Mouse (Mus musculus) kidney, embryonic 14.5 days (tissue): Measurements from ENCODE around the gene Pcsk5. TPM values are rescaled to one million over a fixed set of nuclear protein-coding genes. Genes with fewer than 3 reads are reported as not detected.

Experiments
- ATAC-seq: fragments of 200-750 bp; cut with Nextera tagmentation; 2 replicates; pipeline ENCODE4 v1.8.0; 2017; ENCODE audit warnings: moderate number of reproducible peaks, mild to moderate bottlenecking, moderate TSS enrichment, moderate library complexity; ENCODE audit not compliant: low FRiP score, low TSS enrichment
- H3K27ac ChIP-seq: fragments of 300-500 bp; sonication (generic); 2 replicates; pipeline ENCODE4 v1.5.1; 2014; ENCODE audit warnings: low read depth, mild to moderate bottlenecking, low read length, moderate library complexity, mixed read lengths
- H3K27me3 ChIP-seq: fragments of 300-500 bp; sonication (generic); 2 replicates; pipeline ENCODE4 v1.6.1; 2014; ENCODE audit warnings: mild to moderate bottlenecking, low read length; ENCODE audit not compliant: control insufficient read depth, insufficient read depth
- H3K36me3 ChIP-seq: fragments of 300-500 bp; sonication (generic); 2 replicates; pipeline ENCODE4 v1.6.1; 2014; ENCODE audit warnings: low read length, mixed read lengths; ENCODE audit not compliant: control insufficient read depth, insufficient read depth
- H3K4me1 ChIP-seq: fragments of 300-500 bp; sonication (generic); 2 replicates; pipeline ENCODE4 v1.6.1; 2014; ENCODE audit warnings: low read length, mixed read lengths; ENCODE audit not compliant: control insufficient read depth, insufficient read depth
- H3K4me2 ChIP-seq: fragments of 300-500 bp; sonication (generic); replicated peaks from 2 replicates; pipeline ENCODE4 v1.6.1; 2014; ENCODE audit warnings: low read depth, mild to moderate bottlenecking, low read length
- H3K4me3 ChIP-seq: fragments of 300-500 bp; sonication (generic); 2 replicates; pipeline ENCODE4 v1.5.1; 2014; ENCODE audit warnings: mild to moderate bottlenecking, low read length
- H3K9ac ChIP-seq: fragments of 300-500 bp; sonication (generic); 2 replicates; pipeline ENCODE4 v1.6.1; 2014; ENCODE audit warnings: low read depth, mild to moderate bottlenecking, low read length, moderate library complexity
- H3K9me3 ChIP-seq: fragments of 300-500 bp; sonication (generic); 2 replicates; pipeline ENCODE4 v1.6.1; 2016; ENCODE audit warnings: low read length; ENCODE audit not compliant: control insufficient read depth
- WGBS: fragments of 180-500 bp; shearing (Covaris S2); extraction: QIAGEN DNeasy Blood & Tissue Kit; methylation state at CpG from one replicate; pipeline ENCODE4 v1.1.7; 2014; 5-methylcytosine and 5-hydroxymethylcytosine counted together
- polyA plus RNA-seq: library from polyadenylated mRNA; unstranded; fragments of >200 nt; fragmentation: Nextera tagmentation; extraction: Ambion mirVana; gene quantifications from 2 replicates; pipeline ENCODE4 v1.2.1, GENCODE M21; 2014

Gene Pcsk5
- polyA plus RNA-seq, 1 experiment from 2014 or later: 26.8 TPM

DNA sequence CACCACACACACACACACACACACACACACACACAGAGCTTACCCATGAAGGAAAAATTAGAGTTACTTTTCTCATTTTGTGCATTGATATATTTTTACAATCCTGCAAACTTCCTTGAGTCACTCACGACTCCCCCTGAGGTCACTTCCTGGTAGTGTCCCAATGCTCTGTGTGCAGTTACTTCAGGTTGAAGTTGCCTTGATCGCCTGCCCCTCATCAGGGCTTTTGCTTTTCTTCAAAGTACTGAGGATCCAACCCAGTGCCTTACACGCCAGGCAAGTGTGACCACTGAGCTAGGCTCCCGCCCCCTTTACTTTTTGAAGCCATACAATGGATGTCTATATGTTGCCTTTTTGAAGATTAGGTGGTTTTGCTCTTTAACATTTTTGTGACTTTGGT is 437.5 kb downstream of the Pcsk5 start:
- Histone ChIP-seq H3K4me1 (no peaks in the 10 kb centered on the region; the same call in 1 of the 2 replicates), H3K36me3 (peaks cover 25% of the 10 kb centered on the region), H3K27me3 (no peaks in the 10 kb centered on the region), H3K9ac (no peak overlapping the region), H3K9me3 (no peaks in the 10 kb centered on the region), H3K4me2 (no peak overlapping the region), H3K4me3 (no peak overlapping the region), H3K27ac (no peak overlapping the region)
- WGBS: 89% methylated on average over 4 of the region's 4 CpGs
- ATAC-seq: no peak

DNA sequence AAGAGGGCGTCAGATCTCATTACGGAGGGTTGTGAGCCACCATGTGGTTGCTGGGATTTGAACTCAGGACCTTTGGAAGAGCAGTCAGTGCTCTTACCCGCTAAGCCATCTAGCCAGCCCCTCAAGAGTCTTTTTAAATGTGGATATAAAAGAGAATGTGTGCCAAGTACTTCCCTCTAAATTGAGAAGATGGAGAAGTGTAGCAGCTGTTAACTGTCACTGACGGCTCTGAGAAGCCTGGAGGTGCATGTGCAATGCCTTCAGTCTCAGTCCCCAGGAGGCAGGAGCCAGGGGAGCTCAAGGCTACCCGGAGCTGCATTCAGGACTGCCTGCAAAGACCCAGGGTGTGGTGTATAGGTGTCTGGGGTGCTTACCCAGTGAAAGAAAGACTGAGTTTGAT is 439.5 kb downstream of the Pcsk5 start:
- H3K9me3 ChIP-seq: no peaks in the 10 kb centered on the region
- H3K4me3 ChIP-seq: no peak overlapping the region
- ATAC-seq: no peak
- H3K27ac ChIP-seq: no peak overlapping the region
- 79% methylated on average over 5 of the region's 5 CpGs for WGBS
- H3K9ac ChIP-seq: no peak overlapping the region
- no peak overlapping the region for H3K4me2 ChIP-seq
- no peaks in the 10 kb centered on the region for H3K27me3 ChIP-seq
- H3K4me1 ChIP-seq: no peaks in the 10 kb centered on the region; the same call in 1 of the 2 replicates
- H3K36me3 ChIP-seq: peaks cover 25% of the 10 kb centered on the region

DNA sequence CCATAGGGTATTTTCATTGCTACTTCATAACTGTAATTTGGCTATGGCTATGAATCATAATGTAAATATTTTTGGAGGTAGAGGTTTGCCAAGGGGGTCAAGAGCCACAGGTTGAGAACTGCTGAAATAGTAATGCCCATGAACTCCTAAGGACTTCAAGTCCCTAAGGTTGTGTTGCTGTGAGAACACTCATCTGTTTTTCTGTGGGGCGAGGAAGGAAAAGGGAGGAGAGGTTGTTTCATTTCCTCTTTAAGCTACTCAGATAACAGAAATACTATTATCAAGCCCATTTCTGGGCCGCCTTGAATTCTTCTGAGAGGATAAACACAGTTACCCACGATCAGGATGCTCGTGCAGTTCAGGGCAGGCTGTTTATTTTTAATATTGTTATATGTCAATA is 440.6 kb downstream of the Pcsk5 start:
- H3K9me3 ChIP-seq: no peaks in the 10 kb centered on the region
- 82% methylated on average over 4 of the region's 4 CpGs for WGBS
- ATAC-seq: no peak

DNA sequence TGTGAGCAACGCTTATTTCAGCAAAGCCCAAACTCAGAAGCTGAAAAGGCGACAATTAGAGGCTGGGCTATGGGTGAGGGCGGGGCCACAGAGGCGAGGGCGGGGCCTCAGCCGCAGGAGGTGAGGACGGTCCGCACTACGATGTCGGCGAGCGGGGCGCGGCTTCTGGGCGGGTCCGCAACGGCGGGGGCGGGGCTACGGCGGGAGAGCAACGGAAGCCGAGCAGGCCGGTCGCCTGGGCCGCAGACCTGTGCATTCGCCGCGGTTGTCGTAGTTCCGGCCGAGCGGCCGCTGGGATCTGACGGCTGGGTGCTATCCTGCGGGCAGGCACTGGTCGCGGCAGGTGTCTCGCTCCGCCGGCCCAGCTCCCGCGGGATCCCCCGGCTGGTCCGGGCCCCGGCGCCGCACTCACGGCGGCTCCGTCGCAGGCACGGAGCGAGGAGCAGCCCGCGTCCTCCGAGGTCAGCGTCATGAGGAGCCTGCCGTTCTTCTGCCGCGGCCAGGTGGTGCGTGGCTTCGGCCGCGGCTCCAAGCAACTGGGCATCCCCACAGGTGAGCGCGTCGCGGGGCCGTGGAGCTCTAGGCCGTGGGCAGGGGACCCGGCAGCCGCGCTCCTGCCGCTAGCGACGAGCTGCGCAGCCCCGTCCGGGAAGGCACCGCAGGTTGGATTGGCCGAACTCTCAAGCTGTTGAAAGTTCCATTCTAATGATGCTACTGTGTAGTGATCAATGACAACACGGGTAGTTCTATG is 443.4 kb downstream of the Pcsk5 start, which contains the start of gene Rfk:
TSS of gene Rfk (plus strand) at position 203 of the 751 bp plus-strand sequence.
- Histone ChIP-seq H3K4me1 (no peaks in the 10 kb centered on the region; the same call in 1 of the 2 replicates), H3K9ac (peak within 1 kb of the TSS; percentile 84), H3K27me3 (no peaks in the 10 kb centered on the region), H3K9me3 (no peaks in the 10 kb centered on the region), H3K4me3 (peak within 1 kb of the TSS; percentile 79), H3K4me2 (peak within 1 kb of the TSS; percentile 61), H3K27ac (peak within 1 kb of the TSS; percentile 12; the same call in 1 of the 2 replicates), H3K36me3 (peaks cover 9% of the 10 kb centered on the region)
- under 1% methylated on average over 81 of the region's 83 CpGs for WGBS
- peak; percentile 98 for ATAC-seq

More for the DNA sequence above, 440.6 kb downstream of the Pcsk5 start:
- Histone ChIP-seq H3K27me3 (no peaks in the 10 kb centered on the region), H3K36me3 (peaks cover 25% of the 10 kb centered on the region), H3K27ac (no peak overlapping the region), H3K4me2 (no peak overlapping the region), H3K4me1 (no peaks in the 10 kb centered on the region; the same call in 1 of the 2 replicates), H3K9ac (no peak overlapping the region), H3K4me3 (no peak overlapping the region)

DNA sequence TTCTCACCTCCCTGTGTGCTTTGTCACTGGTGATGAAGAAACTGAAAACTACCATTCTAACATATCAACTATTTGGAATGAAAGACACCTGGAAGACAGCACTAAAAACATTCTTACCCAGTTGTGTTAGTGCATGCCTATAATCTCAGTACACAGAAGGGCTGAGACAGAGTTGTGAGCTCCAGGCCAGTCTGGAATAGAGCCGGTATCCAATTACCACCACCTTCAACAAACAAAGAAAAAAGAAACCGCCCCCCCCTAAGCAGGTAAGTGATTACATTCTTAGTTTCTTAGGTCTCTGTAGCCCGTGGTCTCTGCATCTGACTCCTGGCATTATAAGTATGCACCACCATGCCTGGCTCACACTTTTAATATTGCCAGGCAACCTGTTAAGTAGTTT is 444.6 kb downstream of the Pcsk5 start:
- peaks cover 3% of the 10 kb centered on the region; the same call in 1 of the 2 replicates for H3K36me3 ChIP-seq
- no peak overlapping the region for H3K9ac ChIP-seq
- H3K4me2 ChIP-seq: peak overlapping the region; percentile 61
- ATAC-seq: no peak
- WGBS: 11% methylated on average over 3 of the region's 3 CpGs
- H3K27ac ChIP-seq: no peak overlapping the region
- H3K4me3 ChIP-seq: no peak overlapping the region
- H3K9me3 ChIP-seq: no peaks in the 10 kb centered on the region
- H3K27me3 ChIP-seq: no peaks in the 10 kb centered on the region
- no peaks in the 10 kb centered on the region; the same call in 1 of the 2 replicates for H3K4me1 ChIP-seq

DNA sequence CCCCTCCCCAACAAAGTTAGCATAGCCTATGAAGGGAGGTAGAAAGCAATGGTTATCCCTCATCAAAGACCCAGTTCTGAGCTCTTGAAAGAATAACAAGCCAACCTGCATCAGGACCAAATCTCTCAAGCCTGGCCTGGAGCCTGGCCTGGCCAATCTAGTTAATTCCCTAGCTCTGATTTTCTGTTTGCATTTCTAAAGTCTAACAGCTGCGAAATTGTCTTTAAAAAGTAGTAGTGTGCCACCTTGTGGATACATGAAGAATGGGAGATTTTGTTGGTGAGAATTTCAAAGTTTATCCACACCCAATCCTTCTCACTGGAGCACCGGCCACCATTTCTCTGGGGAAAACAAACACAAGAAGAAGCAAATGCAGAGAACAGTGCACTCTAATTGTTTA is 449.0 kb downstream of the Pcsk5 start:
- Histone ChIP-seq H3K4me2 (no peak overlapping the region), H3K4me3 (no peak overlapping the region), H3K27me3 (no peaks in the 10 kb centered on the region), H3K9me3 (no peaks in the 10 kb centered on the region), H3K4me1 (no peaks in the 10 kb centered on the region), H3K9ac (no peak overlapping the region), H3K36me3 (no peaks in the 10 kb centered on the region), H3K27ac (no peak overlapping the region)
- WGBS: 14% methylated on average over 2 of the region's 2 CpGs
- no peak for ATAC-seq

DNA sequence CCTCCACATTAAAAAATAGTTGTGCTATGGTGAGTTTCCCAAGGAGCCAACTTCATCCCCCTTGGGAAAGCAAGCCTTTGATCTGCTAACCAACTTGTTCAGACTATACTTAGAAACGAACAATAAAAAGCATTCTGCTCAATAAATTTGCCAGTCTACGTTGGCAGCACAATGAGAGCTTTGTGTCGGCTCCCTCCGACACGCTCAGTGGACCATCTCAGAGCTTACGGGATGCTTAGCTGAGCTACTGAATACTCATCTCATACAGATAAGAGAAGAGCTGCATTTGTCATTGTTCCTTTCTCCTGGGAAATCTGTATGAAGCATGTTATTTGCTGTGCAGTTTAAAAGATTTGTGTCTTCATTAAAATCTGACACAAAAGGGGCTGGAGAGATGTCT is 451.0 kb downstream of the Pcsk5 start:
- Histone ChIP-seq H3K4me2 (no peak overlapping the region), H3K9ac (no peak overlapping the region), H3K4me3 (no peak overlapping the region), H3K27me3 (no peaks in the 10 kb centered on the region), H3K27ac (no peak overlapping the region), H3K36me3 (no peaks in the 10 kb centered on the region), H3K4me1 (no peaks in the 10 kb centered on the region), H3K9me3 (no peaks in the 10 kb centered on the region)
- peak; percentile 25; the same call in 1 of the 2 replicates for ATAC-seq
- 31% methylated on average over 6 of the region's 6 CpGs for WGBS

DNA sequence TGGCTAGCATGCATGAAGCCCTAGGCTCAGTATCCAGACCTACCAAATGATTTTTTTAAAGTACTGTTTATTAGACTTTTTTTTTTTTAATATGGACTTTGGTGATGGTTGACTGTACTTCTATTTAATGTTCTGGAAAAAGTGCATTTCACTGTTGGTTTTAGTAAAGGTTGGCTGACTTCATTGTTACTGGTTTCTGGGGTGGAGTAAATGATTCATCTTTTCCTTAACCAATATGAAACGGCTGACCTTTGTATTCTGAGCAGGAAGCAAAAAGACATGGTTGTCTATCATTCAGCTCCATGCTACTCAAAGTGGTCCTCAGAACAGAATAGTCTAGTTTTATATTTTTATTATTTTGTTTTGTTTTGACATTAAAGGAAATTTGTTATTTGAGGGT is 452.0 kb downstream of the Pcsk5 start:
- Histone ChIP-seq H3K27me3 (no peaks in the 10 kb centered on the region), H3K9me3 (no peaks in the 10 kb centered on the region), H3K36me3 (no peaks in the 10 kb centered on the region), H3K4me3 (no peak overlapping the region), H3K9ac (no peak overlapping the region), H3K4me2 (no peak overlapping the region), H3K4me1 (no peaks in the 10 kb centered on the region), H3K27ac (no peak overlapping the region)
- WGBS: 61% methylated on average over 1 of the region's 1 CpGs
- no peak for ATAC-seq

DNA sequence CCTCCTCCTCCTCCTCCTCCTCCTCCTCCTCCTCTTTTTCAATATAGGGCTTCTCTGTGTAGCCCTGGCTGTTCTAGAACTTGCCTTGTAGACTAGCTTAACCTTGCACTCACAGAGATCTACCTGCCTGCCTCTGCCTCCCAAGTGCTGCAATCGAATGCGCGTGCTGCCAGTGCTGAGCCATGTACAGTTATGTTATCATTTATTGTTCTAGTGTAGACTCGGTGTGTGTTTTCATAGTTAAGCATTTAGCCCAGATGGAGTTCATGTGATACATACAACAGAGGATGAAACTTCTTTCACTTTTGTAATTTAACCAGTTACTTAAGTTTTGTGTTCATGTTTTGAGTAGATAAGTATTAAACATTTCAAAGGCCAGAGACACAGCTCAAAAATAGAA is 452.4 kb downstream of the Pcsk5 start:
- H3K4me2 ChIP-seq: no peak overlapping the region
- no peaks in the 10 kb centered on the region for H3K36me3 ChIP-seq
- 91% methylated on average over 4 of the region's 4 CpGs for WGBS
- H3K27me3 ChIP-seq: no peaks in the 10 kb centered on the region
- H3K9ac ChIP-seq: no peak overlapping the region
- H3K27ac ChIP-seq: no peak overlapping the region
- no peak overlapping the region for H3K4me3 ChIP-seq
- no peak for ATAC-seq
- H3K9me3 ChIP-seq: no peaks in the 10 kb centered on the region
- H3K4me1 ChIP-seq: no peaks in the 10 kb centered on the region
